Mouse (Mus musculus): ENCODE results near the gene Evc2. TPM values are rescaled to one million over a fixed set of nuclear protein-coding genes. Genes with fewer than 3 reads are reported as not detected.

Gene Evc2
- total RNA-seq, 1 experiment from 2014 or later = not detected

DNA sequence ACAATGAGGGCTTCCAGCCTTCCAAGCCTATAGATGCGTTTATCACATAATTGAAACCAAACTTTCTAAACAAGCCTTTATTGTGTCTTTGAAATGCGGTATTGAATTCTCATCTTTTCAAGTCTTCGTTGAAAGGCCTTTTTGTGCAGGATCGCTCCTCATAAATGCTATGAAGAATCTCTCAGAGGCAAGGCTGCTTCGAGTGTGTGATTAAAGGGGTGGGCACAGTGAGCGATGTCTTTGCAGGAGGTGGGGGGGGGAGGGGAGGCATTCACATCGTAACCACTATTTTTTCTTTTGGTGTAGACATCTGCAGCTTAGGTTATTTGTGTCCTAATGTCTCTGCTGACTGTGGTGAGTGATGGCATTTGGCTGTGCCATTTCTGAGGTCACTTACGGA is 17.7 kb downstream of the Evc2 start:
- ATAC-seq (replicated peaks; ENCODE audit: insufficient number of reproducible peaks, low FRiP score, low TSS enrichment, poor library complexity, severe bottlenecking) = no peak

DNA sequence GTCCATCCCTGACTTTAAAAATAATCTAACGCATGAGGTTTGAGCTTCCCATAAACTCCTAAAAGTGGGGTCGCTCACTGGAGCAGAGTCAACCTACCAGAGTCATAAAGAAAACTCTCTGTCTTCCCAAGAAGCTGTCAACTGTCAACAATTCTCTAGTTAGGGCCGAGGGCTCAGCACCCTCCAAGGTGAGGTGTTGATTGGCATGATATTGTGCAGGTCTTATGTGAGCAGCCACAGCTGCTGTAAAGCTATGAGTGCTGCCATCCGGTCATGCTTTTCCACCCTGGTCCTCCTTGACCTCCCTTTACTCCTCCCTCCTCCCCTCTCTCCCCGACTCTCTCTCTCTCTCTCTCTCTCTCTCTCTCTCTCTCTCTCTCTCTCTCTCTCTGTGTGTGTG is 24.3 kb downstream of the Evc2 start:
- no peak for ATAC-seq (replicated peaks; ENCODE audit: insufficient number of reproducible peaks, low FRiP score, low TSS enrichment, poor library complexity, severe bottlenecking)

DNA sequence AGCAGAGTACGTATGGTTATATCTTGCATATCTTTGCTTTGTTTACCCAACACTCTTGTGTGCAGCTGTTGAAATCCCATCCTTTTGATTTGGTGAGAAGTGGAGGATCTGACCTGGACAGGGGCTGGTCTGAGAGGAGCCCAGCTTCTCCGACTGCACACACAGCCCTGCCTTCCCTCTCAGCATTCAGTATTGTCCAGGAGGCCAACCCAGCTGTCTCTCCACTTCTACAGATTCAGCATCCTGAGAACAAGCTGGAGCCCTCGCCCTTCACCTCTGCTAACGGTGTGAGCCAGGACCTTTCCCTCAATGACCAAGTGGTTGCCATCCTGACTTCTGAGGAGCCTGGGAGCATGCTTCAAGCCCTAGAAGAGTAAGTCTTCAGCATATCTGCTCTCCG is 25.0 kb downstream of the Evc2 start:
- ATAC-seq (replicated peaks; ENCODE audit: insufficient number of reproducible peaks, low FRiP score, low TSS enrichment, poor library complexity, severe bottlenecking) = no peak

DNA sequence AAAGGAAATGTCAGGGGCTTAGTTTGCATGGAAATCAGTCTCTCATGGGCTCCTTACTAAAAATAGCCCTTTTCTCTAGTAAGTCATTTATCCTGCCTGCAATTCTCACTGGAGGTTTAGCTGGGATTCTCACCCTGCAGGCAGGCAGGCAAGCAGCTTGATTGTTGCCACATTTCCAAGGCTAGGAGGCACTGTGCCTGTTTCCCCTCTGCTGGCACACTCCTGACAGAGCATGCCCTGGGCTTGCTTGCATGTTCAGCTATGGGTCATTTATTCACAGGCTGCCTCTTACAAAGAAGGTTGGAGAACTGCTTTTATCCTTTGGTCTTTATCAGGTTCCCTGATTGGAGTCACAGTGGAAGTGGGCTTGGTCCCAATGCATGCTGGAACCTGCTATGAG is 27.5 kb downstream of the Evc2 start:
- ATAC-seq (replicated peaks; ENCODE audit: insufficient number of reproducible peaks, low FRiP score, low TSS enrichment, poor library complexity, severe bottlenecking) = no peak

DNA sequence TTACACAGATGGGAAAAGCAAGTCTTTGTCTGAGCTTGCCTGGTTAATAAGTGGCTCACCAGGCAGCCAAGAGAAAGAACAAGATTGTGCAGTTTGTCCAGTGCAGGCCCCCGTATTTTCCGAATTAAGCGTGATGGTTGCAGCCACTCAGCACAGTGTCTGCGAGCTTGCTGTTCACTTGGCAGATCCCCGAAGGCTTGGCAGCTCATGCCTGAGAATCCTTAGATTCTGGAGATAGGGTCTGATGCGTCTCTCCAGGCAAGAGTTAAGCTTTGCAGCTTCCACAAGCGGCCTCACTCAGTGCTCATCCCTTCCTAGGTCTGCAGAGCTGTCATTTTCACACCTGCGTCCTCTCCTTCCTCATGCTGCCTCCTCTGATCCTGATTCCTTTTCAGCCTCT is 30.5 kb downstream of the Evc2 start:
- no peak for ATAC-seq (replicated peaks; ENCODE audit: insufficient number of reproducible peaks, low FRiP score, low TSS enrichment, poor library complexity, severe bottlenecking)

DNA sequence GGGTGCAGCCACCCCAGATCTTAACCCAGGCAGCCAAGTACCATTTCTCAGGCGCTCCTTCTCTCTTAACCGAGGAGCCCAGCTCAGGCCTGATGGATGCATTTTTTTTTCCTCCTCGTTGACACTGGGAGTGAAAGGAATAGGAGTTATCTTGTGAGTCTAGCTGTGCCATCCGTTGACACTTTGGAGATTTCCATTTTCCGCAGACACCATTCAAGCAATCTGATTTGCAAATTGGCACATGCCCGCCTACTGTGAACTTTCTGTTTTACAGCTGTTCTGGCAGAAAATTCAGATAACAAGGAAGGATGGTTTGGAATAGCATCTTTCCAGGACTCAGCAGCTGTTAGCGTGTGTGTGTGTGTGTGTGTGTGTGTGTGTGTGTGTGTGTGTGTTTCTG is 39.1 kb downstream of the Evc2 start:
- ATAC-seq (replicated peaks; ENCODE audit: insufficient number of reproducible peaks, low FRiP score, low TSS enrichment, poor library complexity, severe bottlenecking) = no peak

DNA sequence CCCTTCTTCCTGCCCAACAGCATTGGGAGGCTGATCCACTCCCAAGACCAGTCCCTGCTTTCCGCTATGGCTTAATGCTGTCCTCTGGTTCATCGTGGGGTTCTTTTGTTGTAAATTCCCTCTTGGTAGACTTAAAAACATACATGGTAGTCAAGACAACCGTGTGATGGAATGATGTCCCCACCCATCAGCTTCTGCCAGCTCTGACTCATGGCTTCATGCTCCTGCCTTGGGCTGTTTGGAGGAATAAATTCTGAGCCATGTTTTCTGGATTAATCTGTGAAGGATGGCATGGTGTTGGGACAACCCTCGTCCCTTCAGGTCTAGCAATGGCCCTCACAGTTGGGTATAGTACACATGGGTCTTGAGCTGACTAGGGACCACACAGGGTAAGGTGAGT is 42.3 kb downstream of the Evc2 start:
- ATAC-seq (replicated peaks; ENCODE audit: insufficient number of reproducible peaks, low FRiP score, low TSS enrichment, poor library complexity, severe bottlenecking) = no peak

DNA sequence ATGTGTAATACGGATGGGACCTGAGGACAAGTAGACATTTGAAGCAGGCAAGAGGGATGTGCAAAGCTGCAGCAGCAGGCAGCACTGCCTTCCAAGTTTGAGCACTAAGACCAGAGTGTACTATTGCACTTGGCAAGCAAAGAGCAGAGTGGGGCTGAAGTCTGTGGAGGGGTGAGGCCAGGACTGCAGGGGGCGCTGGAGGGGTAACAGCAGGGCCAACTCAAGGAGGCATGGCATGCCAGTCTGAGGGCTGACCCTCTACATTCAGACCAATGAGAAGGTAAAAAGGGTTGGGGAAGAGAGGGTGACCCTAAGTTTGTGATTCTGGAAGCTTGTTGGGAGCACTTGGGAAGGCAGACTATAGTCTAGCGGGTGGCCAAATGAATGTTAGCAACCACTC is 45.3 kb downstream of the Evc2 start:
- ATAC-seq (replicated peaks; ENCODE audit: insufficient number of reproducible peaks, low FRiP score, low TSS enrichment, poor library complexity, severe bottlenecking) = no peak

DNA sequence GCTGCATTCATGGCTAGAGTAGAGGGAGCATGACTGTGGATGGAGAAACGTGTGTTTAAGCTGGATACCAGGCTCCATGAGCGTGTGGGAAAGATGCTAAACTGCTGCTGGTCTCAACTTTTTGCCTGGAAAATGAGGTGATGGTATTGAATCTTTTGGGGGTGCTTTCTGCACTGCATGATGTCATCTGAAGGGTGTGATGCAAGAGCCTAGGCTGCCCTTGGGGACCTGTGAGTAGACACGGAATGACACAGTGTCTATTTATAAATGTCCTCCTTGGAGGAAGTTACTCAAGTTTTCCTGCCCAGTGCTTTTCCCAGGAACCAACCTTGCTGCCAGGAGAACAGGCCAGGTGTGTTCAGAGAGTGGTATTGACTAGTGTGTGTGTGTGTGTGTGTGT is 50.3 kb downstream of the Evc2 start:
- no peak for ATAC-seq (replicated peaks; ENCODE audit: insufficient number of reproducible peaks, low FRiP score, low TSS enrichment, poor library complexity, severe bottlenecking)

DNA sequence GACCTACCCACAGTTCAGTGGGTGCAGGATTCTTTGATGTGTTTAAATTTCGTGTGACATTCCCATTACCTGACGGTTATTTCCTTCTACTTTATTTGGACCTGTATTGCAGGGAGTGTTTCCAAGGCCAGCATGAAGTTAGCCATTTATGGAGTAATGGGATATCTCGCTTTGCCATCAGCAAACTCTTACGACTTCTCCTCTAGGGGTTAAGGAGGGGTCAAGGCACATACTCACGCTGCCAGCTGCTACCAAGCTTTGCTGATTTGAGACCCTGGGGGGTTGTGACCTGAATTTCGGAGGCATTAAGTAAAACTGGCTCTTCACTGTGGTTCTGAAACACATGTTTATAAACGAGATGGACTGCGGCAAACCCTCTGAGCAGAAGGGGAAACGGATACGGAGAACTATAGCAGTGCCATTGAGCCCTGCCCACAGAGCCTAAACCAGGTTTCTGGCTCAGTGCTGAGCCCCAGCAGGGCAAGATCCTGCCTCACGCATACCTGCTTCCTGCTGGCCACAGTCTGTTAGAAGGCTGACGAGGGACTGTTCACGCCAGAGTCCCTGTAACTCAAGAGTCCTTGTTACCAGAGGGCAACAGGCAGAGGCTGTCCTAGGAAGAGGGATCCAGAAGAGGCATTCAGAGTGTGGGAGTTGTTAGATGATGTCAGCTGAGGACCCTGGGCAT is 51.7 kb downstream of the Evc2 start:
- ATAC-seq (replicated peaks; ENCODE audit: insufficient number of reproducible peaks, low FRiP score, low TSS enrichment, poor library complexity, severe bottlenecking) = no peak

DNA sequence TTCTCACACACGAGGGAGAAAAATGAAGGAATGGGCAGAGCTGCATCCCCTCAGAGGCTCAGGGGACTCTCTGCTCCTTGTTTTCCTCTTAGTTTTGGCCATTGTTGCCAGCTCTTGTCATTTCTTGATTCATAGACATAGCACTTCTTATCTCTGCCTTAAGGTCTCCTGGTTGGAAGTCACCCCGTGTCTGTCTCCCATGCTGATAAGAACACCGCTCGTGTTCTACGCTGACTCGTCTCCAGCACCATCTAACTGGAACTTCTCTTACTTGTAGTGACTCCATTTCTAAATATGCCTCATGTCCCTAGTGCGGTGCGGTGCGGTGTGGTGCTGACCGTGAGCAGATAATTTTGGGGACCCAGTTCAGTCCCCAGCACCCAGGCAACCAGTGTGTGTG is 52.6 kb downstream of the Evc2 start:
- no peak for ATAC-seq (replicated peaks; ENCODE audit: insufficient number of reproducible peaks, low FRiP score, low TSS enrichment, poor library complexity, severe bottlenecking)

DNA sequence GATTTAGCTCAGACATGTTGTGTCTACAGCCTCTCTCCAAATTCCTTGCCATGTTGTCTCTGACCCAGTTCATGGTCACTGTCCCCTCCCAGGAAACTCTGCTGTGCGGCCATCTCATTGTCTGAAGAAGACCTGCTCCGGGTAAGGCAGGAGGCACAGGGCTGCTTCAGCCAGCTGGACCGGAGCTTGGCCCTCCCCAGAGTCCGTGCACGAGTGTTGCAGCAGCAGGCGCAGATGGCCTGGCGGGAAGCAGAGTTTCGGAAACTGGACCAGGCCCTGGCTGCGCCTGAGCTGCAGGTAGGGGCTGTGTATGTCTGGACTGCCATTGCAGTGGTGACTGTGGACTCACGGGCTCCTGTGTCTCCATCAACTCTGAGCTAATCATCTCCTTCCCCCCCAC is 53.6 kb downstream of the Evc2 start:
- no peak for ATAC-seq (replicated peaks; ENCODE audit: insufficient number of reproducible peaks, low FRiP score, low TSS enrichment, poor library complexity, severe bottlenecking)

DNA sequence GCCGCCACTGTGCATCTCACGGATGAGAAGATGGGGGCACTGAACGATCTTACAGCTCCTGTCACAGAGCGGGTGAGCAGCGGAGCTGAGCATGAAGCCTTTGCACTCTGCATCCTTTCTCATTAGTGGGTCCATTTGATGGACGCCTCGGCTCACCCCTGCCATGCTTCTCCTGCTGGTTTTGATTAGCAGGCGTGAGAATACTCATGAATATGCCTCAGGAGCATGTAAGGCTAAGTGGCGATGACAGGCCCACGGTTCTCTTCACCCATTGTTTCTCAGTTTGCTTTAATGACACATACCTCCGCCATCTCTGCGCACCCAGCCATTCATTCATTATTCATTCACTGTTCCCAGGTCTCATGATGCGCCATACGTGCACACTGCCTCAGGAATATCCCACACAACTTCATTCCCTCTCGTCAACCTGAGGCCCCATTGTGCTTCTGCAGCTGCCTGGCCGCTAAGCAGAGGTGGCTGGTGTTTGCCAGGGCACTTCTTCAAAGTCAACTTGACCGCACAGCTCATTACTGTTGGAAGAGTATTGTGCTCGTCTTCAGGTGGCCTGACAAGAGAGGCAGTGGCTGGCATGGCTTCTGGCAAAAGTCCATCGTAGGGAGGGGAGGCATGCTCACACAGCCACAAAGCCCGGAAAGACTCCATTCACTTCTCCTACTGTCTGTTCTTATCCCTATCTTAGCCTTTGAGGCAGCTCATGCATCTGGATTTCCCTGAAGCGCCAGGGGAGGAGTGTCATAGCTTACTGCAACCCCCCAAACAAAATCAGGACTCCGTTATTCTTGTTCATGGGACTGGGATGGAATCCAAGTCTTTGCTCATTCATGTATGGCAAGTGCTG is 57.1 kb downstream of the Evc2 start:
- no peak for ATAC-seq (replicated peaks; ENCODE audit: insufficient number of reproducible peaks, low FRiP score, low TSS enrichment, poor library complexity, severe bottlenecking)

DNA sequence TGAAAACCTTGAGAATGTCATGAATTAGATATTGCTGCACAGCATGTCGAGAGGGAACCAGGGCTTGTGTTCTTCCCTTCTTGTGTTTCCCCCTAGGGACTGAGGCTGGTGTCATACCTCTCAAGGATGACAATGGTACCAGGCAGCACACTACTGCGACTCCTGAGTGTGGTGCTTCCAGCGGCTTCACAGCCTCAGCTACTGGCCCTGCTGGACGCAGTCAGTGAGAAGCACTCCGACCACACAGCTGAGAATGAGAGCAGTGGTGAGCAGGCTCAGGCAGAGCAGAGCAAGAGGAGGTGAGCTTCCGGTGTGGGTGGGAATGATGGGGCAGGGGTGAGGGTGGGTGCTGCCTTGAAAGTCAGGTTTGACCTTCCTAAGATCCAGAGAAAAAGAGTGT is 80.7 kb downstream of the Evc2 start:
- no peak for ATAC-seq (replicated peaks; ENCODE audit: insufficient number of reproducible peaks, low FRiP score, low TSS enrichment, poor library complexity, severe bottlenecking)

DNA sequence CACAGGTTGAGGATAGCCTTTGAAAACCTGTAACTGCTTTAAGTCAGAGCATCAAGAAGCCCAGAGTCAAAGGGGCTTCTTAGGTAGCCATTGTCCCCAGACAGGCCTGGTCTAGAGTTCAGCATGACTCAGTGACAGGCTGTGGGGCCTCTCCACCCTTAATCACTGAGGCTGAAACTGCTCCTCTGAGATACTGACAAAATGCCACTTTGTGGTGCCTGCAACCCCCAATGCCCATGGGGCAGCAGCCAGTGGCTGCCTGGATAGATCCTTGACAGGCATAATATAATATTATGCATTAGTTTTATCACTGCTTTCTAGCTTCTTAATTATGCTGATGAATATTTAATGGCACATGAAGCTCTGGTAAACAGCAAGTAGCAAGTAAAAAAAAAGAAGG is 88.9 kb downstream of the Evc2 start:
- ATAC-seq (replicated peaks; ENCODE audit: insufficient number of reproducible peaks, low FRiP score, low TSS enrichment, poor library complexity, severe bottlenecking) = no peak

DNA sequence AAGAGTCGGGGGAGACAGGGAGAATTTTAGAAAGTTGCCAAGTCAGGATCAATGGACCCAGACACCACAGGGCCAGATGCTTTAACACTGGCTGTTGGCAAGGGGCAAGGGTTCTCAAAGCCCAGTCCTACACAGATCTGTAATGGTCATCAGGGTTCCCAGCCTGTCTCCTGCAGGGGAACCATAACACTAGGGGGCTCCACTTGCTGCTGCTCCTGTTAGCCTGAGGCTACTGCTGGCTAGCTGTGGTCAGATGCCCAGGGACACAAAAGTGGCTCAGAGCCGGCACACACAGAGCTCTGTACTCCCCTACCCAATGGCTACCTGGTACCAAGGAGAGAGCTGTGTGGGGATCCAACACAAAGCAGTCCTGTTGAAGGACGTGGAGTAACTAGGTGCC is 97.1 kb downstream of the Evc2 start:
- ATAC-seq (replicated peaks; ENCODE audit: insufficient number of reproducible peaks, low FRiP score, low TSS enrichment, poor library complexity, severe bottlenecking) = no peak

DNA sequence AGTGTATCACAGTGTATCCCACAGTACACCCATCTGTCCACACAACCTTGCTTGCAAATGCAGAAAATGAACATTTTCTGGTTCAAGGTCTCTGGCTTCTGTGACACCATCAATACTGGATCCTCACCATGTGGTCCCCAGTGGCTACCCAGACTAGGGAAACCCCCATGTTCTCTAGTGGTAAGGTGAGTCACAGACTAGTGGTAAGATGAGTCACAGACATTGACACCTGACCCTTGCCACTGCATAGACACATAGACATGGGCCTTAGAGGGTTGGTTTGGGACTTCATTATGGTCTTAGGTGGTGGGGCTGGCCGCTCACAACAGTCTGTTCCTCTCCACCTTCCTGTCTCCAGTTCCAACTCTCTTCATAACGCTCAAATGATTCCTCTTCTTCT is 104.5 kb downstream of the Evc2 start:
- no peak for ATAC-seq (replicated peaks; ENCODE audit: insufficient number of reproducible peaks, low FRiP score, low TSS enrichment, poor library complexity, severe bottlenecking)

DNA sequence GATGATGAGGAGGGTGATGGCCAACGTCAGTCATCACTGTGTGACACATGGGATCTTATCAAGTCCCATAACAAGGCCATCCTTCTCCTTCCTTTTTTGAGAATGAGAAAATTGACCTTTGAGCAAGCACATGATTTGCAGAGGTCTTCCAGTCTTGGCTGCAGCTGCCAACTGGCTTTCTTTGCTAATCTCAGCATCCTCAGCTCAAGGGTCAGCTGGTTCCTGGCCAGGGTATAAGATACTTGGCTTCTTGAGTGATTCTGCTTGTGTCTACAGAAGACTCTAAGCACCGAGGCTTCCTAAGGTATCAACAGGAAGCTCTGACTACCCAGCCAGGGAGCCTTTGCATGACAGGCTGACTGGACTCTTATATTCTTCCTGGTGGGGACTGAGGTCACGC is 109.2 kb downstream of the Evc2 start:
- ATAC-seq (replicated peaks; ENCODE audit: insufficient number of reproducible peaks, low FRiP score, low TSS enrichment, poor library complexity, severe bottlenecking) = no peak

DNA sequence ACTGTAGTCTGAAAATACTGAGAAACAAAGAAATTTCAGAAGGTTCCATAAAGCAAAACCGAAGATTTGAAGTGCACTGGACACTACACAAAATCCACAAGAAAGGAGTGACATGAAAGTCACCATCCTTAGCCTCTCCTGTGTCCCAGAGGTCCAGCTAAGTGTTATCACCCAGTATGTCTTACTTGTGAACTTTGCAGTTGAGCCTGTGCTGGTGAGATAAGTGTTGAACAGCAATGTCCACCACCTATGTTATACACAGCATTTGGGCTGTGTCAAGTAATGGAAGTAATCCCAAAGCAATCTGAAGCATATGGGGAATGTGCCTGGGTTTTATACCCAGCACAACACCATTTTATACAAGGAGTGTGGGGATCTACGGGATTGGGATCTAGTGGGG is 118.3 kb downstream of the Evc2 start:
- ATAC-seq (replicated peaks; ENCODE audit: insufficient number of reproducible peaks, low FRiP score, low TSS enrichment, poor library complexity, severe bottlenecking) = no peak

DNA sequence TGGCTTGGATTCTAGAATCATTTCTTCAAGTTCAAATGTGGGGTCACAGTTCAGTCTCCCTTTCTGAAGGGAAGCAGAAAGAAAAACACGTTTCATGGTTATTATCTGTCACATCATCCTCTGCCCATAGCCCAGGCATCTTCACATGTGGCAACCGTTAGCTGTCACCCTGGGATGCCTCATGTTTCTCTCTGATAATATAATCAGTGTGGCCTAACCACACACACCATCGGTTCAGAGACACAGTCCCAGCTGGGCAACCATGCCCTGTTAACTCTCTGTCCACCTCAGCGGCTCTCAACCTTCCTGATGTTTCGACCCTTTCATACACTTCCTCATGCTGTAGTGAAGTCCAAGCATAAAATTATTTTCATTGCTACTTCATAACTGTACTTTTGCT is 118.9 kb downstream of the Evc2 start:
- no peak for ATAC-seq (replicated peaks; ENCODE audit: insufficient number of reproducible peaks, low FRiP score, low TSS enrichment, poor library complexity, severe bottlenecking)
